Mouse (Mus musculus): ENCODE measurements around the gene Mtfr2. TPM values are rescaled to one million over a fixed set of nuclear protein-coding genes. Genes with fewer than 3 reads are reported as not detected.

The Mtfr2 gene
- polyA plus RNA-seq, 1 experiment from 2014 or later: 2.7 TPM

DNA sequence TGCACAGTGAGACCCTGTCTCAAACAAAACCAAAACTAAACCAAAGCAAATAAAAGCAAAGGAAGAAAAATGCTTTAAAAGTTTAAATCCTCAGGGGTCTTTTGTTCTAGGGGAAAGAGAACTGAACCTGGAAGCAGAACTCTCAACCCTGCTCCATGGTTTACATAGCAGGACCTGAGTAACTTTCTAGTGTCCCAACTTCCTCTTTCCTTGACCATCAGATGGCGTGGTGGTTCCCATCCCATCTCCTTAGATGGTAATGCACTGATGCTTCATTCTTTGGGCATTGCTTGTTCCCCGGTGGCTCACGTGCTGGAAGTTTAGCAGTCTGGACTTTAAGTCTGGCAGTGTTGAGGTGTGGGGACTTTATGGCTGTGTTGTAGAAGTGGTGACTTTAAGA, 33.8 kb downstream of the Mtfr2 start:
- Histone ChIP-seq H3K27me3 (no peaks in the 10 kb centered on the region), H3K4me1 (no peaks in the 10 kb centered on the region), H3K4me3 (no peak overlapping the region), H3K9ac (no peak overlapping the region), H3K27ac (no peak overlapping the region), H3K4me2 (replicated peaks) (no peak overlapping the region), H3K36me3 (no peaks in the 10 kb centered on the region), H3K9me3 (no peaks in the 10 kb centered on the region)
- 78% methylated on average over 3 of the region's 3 CpGs for WGBS
- no peak for ATAC-seq (ENCODE audit: insufficient number of reproducible peaks, insufficient read depth, low FRiP score, low TSS enrichment)

DNA sequence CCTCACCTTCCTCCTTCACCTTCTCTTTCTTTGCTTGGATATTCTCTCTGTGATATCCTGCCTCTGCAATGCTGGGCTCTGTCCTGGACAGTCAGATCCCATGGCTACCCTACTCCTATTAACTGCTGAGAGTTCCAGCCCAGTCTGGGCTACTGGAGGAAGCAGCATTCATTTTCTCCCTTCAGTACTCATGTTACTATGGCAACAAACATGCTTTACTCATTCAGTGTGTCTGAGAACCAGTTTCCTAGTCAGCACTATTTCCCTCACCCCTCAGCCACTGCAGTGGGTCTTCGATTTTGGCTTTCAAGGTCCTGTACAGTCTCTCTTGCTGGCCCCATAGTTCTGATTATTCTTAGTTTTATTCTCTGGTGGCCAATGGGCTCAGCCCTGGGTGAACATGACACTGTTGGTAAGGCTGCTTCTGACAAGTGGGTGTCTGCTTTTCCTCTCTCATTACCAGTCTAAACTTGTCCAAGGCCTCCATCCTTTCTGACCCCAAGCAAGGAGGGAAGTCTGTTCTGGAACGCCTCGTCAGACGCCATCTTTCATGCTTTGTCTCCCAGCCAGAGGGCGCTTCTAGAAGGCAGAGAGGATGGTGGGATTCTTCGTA, 35.3 kb downstream of the Mtfr2 start:
- no peaks in the 10 kb centered on the region for H3K9me3 ChIP-seq
- H3K27me3 ChIP-seq: no peaks in the 10 kb centered on the region
- no peaks in the 10 kb centered on the region for H3K4me1 ChIP-seq
- no peak overlapping the region for H3K9ac ChIP-seq
- no peak overlapping the region for H3K4me2 ChIP-seq (replicated peaks)
- 71% methylated on average over 6 of the region's 6 CpGs for WGBS
- no peak overlapping the region for H3K4me3 ChIP-seq
- no peak for ATAC-seq (ENCODE audit: insufficient number of reproducible peaks, insufficient read depth, low FRiP score, low TSS enrichment)
- H3K27ac ChIP-seq: no peak overlapping the region
- H3K36me3 ChIP-seq: no peaks in the 10 kb centered on the region

DNA sequence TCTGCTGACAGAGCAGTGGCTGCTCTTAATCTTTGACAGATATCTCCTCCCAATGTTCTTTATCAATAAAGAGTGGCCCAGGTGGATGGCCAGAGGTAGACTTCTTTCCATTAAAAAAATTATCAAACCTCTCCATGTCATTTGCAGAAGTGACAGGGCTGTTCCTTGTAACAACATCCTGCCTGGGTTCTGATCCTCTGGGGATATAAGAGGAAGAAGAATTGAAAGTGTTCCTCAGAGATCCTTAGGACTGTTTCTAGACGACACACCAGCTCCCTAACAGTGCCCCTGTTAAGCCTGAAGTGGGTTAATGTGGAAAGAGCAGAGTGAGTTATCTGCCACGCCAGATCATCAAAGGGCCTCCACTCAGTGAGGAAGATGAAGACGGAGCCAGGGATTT, 43.0 kb downstream of the Mtfr2 start:
- no peaks in the 10 kb centered on the region for H3K9me3 ChIP-seq
- H3K27ac ChIP-seq: no peak overlapping the region
- H3K4me2 ChIP-seq (replicated peaks): no peak overlapping the region
- no peak overlapping the region for H3K9ac ChIP-seq
- H3K4me3 ChIP-seq: no peak overlapping the region
- WGBS: 59% methylated on average over 3 of the region's 3 CpGs
- no peaks in the 10 kb centered on the region for H3K4me1 ChIP-seq
- ATAC-seq (ENCODE audit: insufficient number of reproducible peaks, insufficient read depth, low FRiP score, low TSS enrichment): no peak
- H3K36me3 ChIP-seq: no peaks in the 10 kb centered on the region
- H3K27me3 ChIP-seq: no peaks in the 10 kb centered on the region

DNA sequence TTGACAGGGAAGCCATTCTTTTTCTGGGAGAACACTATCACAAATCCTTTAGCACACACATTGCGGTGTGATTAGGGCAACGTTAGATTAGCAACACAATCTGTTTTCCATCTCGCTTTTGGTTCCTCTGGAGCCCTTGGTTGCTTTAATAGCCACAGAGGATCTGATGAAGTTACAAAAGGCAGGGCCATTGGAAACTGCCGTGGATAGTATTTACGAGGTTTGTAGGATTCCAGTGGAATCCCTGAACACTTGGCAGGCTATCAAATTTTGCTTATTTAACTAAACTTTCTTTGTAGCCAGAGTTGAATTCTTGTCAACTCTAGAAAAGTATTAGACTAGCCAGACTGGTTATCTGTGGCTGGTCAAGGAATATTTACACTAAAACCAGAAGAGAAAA, 47.2 kb downstream of the Mtfr2 start:
- ATAC-seq (ENCODE audit: insufficient number of reproducible peaks, insufficient read depth, low FRiP score, low TSS enrichment): no peak
- no peak overlapping the region for H3K4me2 ChIP-seq (replicated peaks)

DNA sequence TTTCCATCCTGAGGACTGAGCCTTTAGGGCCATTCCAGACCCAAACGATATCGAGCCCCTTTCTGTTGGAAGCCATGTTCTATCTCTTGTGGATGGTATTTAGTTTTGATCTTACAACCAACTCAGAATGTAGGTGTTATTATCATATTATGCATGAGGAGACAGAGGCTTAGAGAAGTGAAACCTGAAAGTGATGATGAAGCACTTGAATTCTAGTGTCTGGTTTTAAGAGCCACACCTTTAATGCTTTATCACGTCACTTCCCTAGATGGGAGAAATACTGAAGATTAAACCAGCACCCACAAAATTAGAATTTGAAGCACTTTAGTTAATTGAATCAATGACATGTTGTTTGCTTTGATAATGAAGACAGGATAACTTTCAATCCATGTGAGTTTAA, 48.2 kb downstream of the Mtfr2 start:
- H3K9me3 ChIP-seq: no peaks in the 10 kb centered on the region
- no peak overlapping the region for H3K4me3 ChIP-seq
- H3K9ac ChIP-seq: no peak overlapping the region
- no peak overlapping the region for H3K27ac ChIP-seq
- no peak for ATAC-seq (ENCODE audit: insufficient number of reproducible peaks, insufficient read depth, low FRiP score, low TSS enrichment)
- no peaks in the 10 kb centered on the region; the same call in 1 of the 2 replicates for H3K36me3 ChIP-seq
- H3K4me2 ChIP-seq (replicated peaks): no peak overlapping the region
- no peaks in the 10 kb centered on the region for H3K27me3 ChIP-seq
- WGBS: 96% methylated on average over 3 of the region's 3 CpGs
- H3K4me1 ChIP-seq: peaks cover 4% of the 10 kb centered on the region; the same call in 1 of the 2 replicates

More for the DNA sequence above, 47.2 kb downstream of the Mtfr2 start:
- H3K27ac ChIP-seq: no peak overlapping the region
- no peak overlapping the region for H3K9ac ChIP-seq
- no peaks in the 10 kb centered on the region for H3K27me3 ChIP-seq
- no peaks in the 10 kb centered on the region for H3K9me3 ChIP-seq
- peaks cover 4% of the 10 kb centered on the region; the same call in 1 of the 2 replicates for H3K4me1 ChIP-seq
- no peak overlapping the region for H3K4me3 ChIP-seq
- no peaks in the 10 kb centered on the region for H3K36me3 ChIP-seq
- 59% methylated on average over 5 of the region's 5 CpGs for WGBS

DNA sequence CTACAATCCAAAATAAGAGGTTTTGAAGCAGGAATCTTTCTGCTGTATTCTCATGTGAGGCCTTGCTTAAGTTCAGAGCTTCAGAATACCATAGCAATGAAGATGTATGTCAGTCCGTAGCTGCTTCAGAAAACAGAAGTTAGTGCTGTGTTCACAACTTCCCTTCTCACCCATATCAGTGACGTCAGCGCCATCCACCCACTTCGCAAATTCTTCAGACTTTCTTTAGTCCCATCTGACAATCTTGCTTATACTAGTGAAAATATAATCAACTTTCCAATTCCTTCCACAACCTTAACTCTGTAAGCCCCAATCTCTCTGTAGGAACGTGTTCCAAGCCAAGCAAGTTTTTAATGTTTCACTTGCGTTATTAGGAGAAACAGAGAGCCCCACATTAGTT, 50.7 kb downstream of the Mtfr2 start:
- no peaks in the 10 kb centered on the region for H3K9me3 ChIP-seq
- WGBS: 85% methylated on average over 6 of the region's 6 CpGs
- no peak overlapping the region for H3K4me2 ChIP-seq (replicated peaks)
- H3K4me1 ChIP-seq: peaks cover 4% of the 10 kb centered on the region; the same call in 1 of the 2 replicates
- H3K4me3 ChIP-seq: no peak overlapping the region
- H3K27me3 ChIP-seq: no peaks in the 10 kb centered on the region
- no peak overlapping the region for H3K27ac ChIP-seq
- ATAC-seq (ENCODE audit: insufficient number of reproducible peaks, insufficient read depth, low FRiP score, low TSS enrichment): no peak
- no peaks in the 10 kb centered on the region; the same call in 1 of the 2 replicates for H3K36me3 ChIP-seq
- H3K9ac ChIP-seq: no peak overlapping the region

DNA sequence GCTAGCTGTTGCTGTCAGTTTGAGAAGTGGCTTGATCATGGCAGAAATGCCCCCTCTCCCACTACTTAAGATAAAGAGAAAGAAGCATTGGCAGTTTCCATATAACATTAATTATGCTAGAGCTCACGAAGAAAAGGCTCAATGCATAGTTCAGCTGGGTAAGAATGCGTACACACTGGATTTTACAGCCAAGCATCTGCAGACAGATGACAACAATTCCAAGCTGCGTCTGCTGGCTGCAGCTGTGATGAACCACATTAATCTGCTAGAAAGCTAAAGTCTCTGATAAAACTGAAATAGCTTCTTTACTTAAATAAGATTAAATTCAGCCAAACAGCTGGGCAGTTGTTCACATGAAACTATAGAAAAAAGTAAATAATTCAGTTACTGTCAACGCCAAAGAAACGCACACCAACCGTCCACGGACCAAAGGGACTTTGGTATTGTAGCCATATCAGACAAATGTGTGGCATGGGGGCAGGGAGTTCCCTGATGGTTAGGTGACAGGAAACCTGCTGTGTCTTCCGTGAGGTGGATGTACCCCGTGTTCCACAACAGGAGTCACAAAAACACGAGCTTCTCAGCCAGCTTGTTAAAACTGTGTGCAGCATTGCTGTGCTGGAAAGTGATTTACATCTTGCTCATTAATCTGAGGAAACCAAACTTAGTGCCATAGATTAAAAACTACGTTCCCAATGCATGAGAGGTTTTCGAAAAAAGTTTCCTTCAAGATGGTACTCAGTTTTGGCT, 51.2 kb downstream of the Mtfr2 start:
- ATAC-seq (ENCODE audit: insufficient number of reproducible peaks, insufficient read depth, low FRiP score, low TSS enrichment): no peak
- whole genome bisulfite sequencing: 71% methylated on average over 12 of the region's 12 CpGs
- Histone ChIP-seq H3K27me3 (no peaks in the 10 kb centered on the region), H3K4me2 (replicated peaks) (no peak overlapping the region), H3K36me3 (no peaks in the 10 kb centered on the region; the same call in 1 of the 2 replicates), H3K9ac (no peak overlapping the region), H3K9me3 (no peaks in the 10 kb centered on the region), H3K4me3 (no peak overlapping the region), H3K27ac (no peak overlapping the region), H3K4me1 (peaks cover 4% of the 10 kb centered on the region; the same call in 1 of the 2 replicates)

DNA sequence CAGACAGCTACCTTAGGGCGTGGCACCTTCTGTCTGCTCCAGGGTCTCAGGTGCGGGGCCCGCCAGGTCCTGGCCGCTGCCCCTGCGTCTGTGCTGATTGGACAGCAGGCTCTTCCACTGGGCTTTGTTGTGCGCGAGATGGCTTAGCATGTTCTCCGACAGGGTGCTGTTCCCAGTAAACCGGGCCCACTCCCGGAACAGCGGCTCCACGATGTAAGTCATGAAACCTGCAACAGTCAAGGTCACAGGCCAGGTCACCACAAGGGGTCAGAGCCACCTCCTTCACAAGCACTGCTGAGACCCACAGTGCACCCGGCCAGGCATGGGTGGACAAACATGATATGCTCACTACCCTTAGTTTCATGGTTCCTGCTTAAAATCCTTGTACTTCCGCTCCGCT, 52.8 kb downstream of the Mtfr2 start:
- Histone ChIP-seq H3K4me3 (no peak overlapping the region), H3K36me3 (no peaks in the 10 kb centered on the region; the same call in 1 of the 2 replicates), H3K4me2 (replicated peaks) (no peak overlapping the region), H3K9me3 (no peaks in the 10 kb centered on the region), H3K4me1 (peaks cover 4% of the 10 kb centered on the region; the same call in 1 of the 2 replicates), H3K9ac (no peak overlapping the region), H3K27ac (no peak overlapping the region), H3K27me3 (no peaks in the 10 kb centered on the region)
- ATAC-seq (ENCODE audit: insufficient number of reproducible peaks, insufficient read depth, low FRiP score, low TSS enrichment): no peak
- 71% methylated on average over 15 of the region's 15 CpGs for WGBS

DNA sequence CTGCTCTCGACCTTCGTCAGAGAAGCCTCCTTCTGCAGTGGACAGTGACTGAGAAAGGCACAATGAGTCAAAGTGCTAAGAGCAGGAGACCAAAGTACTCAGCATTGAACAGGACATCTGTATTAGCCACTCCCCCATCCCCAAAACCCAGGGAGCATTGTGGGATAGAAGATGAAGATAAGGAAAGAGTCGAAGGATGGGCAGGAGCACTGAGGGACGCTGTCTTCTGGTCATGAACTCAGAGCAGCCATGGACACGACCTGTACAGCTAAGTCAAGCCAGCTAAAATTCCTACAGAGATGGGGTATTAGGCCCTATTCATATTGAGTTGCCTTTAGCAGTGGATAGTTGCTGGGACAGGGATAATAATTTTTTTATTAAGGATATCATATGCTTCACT, 55.4 kb downstream of the Mtfr2 start:
- 91% methylated on average over 5 of the region's 5 CpGs for WGBS
- Histone ChIP-seq H3K4me3 (no peak overlapping the region), H3K27ac (no peak overlapping the region), H3K36me3 (no peaks in the 10 kb centered on the region; the same call in 1 of the 2 replicates), H3K9me3 (no peaks in the 10 kb centered on the region), H3K4me1 (peaks cover 4% of the 10 kb centered on the region; the same call in 1 of the 2 replicates), H3K4me2 (replicated peaks) (no peak overlapping the region), H3K27me3 (no peaks in the 10 kb centered on the region), H3K9ac (no peak overlapping the region)
- no peak for ATAC-seq (ENCODE audit: insufficient number of reproducible peaks, insufficient read depth, low FRiP score, low TSS enrichment)

DNA sequence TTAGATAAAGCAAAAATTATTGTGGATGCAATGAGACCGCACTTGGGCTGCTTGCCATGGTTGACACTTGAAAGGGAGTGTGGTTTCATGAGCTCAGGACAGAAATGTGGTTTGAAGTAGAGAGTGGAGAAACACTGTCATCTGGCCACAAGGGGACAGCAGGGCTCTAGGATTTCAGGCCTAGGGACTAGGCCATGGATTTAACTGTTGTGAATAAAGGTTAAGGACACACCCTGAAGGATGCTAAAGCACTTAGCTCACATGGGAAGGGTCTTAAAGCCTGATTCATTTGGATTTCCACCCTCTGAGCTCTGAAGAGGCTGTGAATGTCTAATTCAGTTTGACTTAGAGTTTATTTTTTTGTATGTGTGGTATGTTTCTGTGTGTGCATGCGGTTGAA, 57.9 kb downstream of the Mtfr2 start:
- Histone ChIP-seq H3K4me1 (no peaks in the 10 kb centered on the region), H3K27ac (no peak overlapping the region), H3K9me3 (no peaks in the 10 kb centered on the region), H3K9ac (no peak overlapping the region), H3K27me3 (no peaks in the 10 kb centered on the region), H3K36me3 (no peaks in the 10 kb centered on the region; the same call in 1 of the 2 replicates), H3K4me3 (no peak overlapping the region), H3K4me2 (replicated peaks) (no peak overlapping the region)
- ATAC-seq (ENCODE audit: insufficient number of reproducible peaks, insufficient read depth, low FRiP score, low TSS enrichment): no peak
- 92% methylated on average over 2 of the region's 2 CpGs for WGBS

DNA sequence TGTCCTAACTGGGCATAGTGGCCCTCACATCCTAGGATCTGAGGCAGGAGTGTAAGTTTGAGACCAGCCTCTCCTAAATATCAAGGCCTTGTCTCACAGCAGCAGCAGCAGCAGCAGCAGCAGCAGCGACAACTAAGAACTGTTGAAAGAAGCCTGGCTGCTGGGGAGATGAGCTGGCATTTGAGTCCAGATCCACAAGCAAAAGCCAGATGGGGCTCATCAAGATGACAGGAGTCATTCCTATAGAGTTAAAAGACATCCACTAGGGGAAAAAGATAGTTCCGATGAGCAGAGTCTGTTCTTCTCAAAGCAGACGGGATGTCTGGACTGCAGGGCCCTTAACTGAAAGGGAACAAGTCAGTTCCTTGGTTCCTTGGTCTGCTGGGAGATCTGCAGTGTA, 60.8 kb downstream of the Mtfr2 start:
- peaks cover 11% of the 10 kb centered on the region for H3K36me3 ChIP-seq
- H3K27me3 ChIP-seq: no peaks in the 10 kb centered on the region
- no peaks in the 10 kb centered on the region for H3K4me1 ChIP-seq
- 68% methylated on average over 3 of the region's 3 CpGs for WGBS
- no peak overlapping the region for H3K4me3 ChIP-seq
- H3K4me2 ChIP-seq (replicated peaks): no peak overlapping the region
- no peak for ATAC-seq (ENCODE audit: insufficient number of reproducible peaks, insufficient read depth, low FRiP score, low TSS enrichment)
- H3K9me3 ChIP-seq: peaks cover 4% of the 10 kb centered on the region; the same call in 1 of the 2 replicates
- H3K9ac ChIP-seq: no peak overlapping the region
- H3K27ac ChIP-seq: no peak overlapping the region

DNA sequence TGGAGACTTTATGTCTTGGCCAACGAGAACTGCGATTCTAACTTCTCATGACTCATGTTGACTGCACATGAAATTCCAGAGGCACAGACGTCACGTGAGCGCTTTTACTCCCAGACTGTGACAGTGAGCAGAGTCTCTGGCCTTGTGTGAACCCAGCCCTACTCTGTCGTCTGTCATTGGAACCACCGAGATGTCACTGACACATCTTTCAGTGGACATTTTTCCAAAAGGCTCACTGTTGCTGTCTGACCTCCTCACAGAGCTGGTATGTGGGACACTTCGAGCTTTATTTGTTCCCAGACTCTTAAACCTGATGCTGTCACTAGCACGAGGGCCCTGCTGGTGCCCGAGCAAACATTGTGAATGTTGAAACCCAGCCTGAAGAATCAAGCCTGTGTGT, 61.6 kb downstream of the Mtfr2 start:
- no peak for ATAC-seq (ENCODE audit: insufficient number of reproducible peaks, insufficient read depth, low FRiP score, low TSS enrichment)
- H3K27me3 ChIP-seq: no peaks in the 10 kb centered on the region
- peaks cover 4% of the 10 kb centered on the region; the same call in 1 of the 2 replicates for H3K9me3 ChIP-seq
- no peak overlapping the region for H3K9ac ChIP-seq
- H3K36me3 ChIP-seq: peaks cover 13% of the 10 kb centered on the region
- H3K27ac ChIP-seq: no peak overlapping the region
- 87% methylated on average over 10 of the region's 10 CpGs for WGBS
- no peak overlapping the region for H3K4me3 ChIP-seq
- H3K4me1 ChIP-seq: no peaks in the 10 kb centered on the region
- no peak overlapping the region for H3K4me2 ChIP-seq (replicated peaks)
